Mouse (Mus musculus): ENCODE measurements around the gene Gm11639. TPM values are rescaled to one million over a fixed set of nuclear protein-coding genes. Genes with fewer than 3 reads are reported as not detected.

The Gm11639 gene
- polyA plus RNA-seq, 1 experiment from 2014 or later, result 0.31 TPM

GRCm38 (mm10) chr11:105146593-105146992, 461.1 kb downstream of the Gm11639 start, which contains the start of gene Gm10842:
TSS of gene Gm10842 (plus strand) at chr11:105146893.
- Histone ChIP-seq H3K9ac (replicated peaks) (no peak within 1 kb of the TSS), H3K4me1 (peaks cover 6% of the 10 kb centered on the region), H3K36me3 (no peaks in the 10 kb centered on the region), H3K27ac (replicated peaks) (no peak within 1 kb of the TSS), H3K9me3 (replicated peaks) (no peaks in the 10 kb centered on the region), H3K4me3 (replicated peaks) (no peak within 1 kb of the TSS), H3K4me2 (no peak within 1 kb of the TSS), H3K27me3 (replicated peaks) (no peaks in the 10 kb centered on the region)
- no peak for ATAC-seq (ENCODE audit: low FRiP score)
- 82% methylated on average over 3 of the region's 3 CpGs for WGBS

- no peak overlapping the region for H3K9ac ChIP-seq (replicated peaks)
- H3K4me3 ChIP-seq (replicated peaks), result no peak overlapping the region
- no peak for ATAC-seq (ENCODE audit: low FRiP score)
- no peaks in the 10 kb centered on the region for H3K27me3 ChIP-seq (replicated peaks)
- no peak overlapping the region for H3K27ac ChIP-seq (replicated peaks)
- no peak overlapping the region for H3K4me2 ChIP-seq
- H3K9me3 ChIP-seq (replicated peaks), result no peaks in the 10 kb centered on the region
- no peaks in the 10 kb centered on the region for H3K36me3 ChIP-seq
- WGBS, result 84% methylated on average over 3 of the region's 3 CpGs
- H3K4me1 ChIP-seq, result peaks cover 17% of the 10 kb centered on the region
Measured at GRCm38 (mm10) chr11:105149353-105149752, 463.8 kb downstream of the Gm11639 start.

- Histone ChIP-seq H3K4me2 (no peak overlapping the region), H3K36me3 (no peaks in the 10 kb centered on the region), H3K27me3 (replicated peaks) (no peaks in the 10 kb centered on the region), H3K27ac (replicated peaks) (no peak overlapping the region), H3K9ac (replicated peaks) (no peak overlapping the region), H3K4me3 (replicated peaks) (no peak overlapping the region), H3K9me3 (replicated peaks) (no peaks in the 10 kb centered on the region), H3K4me1 (peaks cover 17% of the 10 kb centered on the region)
- ATAC-seq (ENCODE audit: low FRiP score), result no peak
- WGBS, result 93% methylated on average over 1 of the region's 1 CpGs
Measured at GRCm38 (mm10) chr11:105149766-105150165, 464.3 kb downstream of the Gm11639 start.

- no peak overlapping the region for H3K4me3 ChIP-seq (replicated peaks)
- 66% methylated on average over 4 of the region's 4 CpGs for WGBS
Measured at GRCm38 (mm10) chr11:105150691-105151090, 465.2 kb downstream of the Gm11639 start.

GRCm38 (mm10) chr11:105151226-105152016, 465.9 kb downstream of the Gm11639 start:
- Histone ChIP-seq H3K9me3 (replicated peaks) (no peaks in the 10 kb centered on the region), H3K27me3 (replicated peaks) (no peaks in the 10 kb centered on the region), H3K4me1 (peaks cover 17% of the 10 kb centered on the region), H3K4me3 (replicated peaks) (no peak overlapping the region), H3K36me3 (no peaks in the 10 kb centered on the region), H3K9ac (replicated peaks) (no peak overlapping the region), H3K27ac (replicated peaks) (no peak overlapping the region), H3K4me2 (peak overlapping the region; percentile 36)
- 20% methylated on average over 19 of the region's 19 CpGs for WGBS
- no peak for ATAC-seq (ENCODE audit: low FRiP score)

More at GRCm38 (mm10) chr11:105150691-105151090, 465.2 kb downstream of the Gm11639 start:
- Histone ChIP-seq H3K9ac (replicated peaks) (no peak overlapping the region), H3K9me3 (replicated peaks) (no peaks in the 10 kb centered on the region), H3K27me3 (replicated peaks) (no peaks in the 10 kb centered on the region), H3K4me2 (no peak overlapping the region), H3K4me1 (peaks cover 17% of the 10 kb centered on the region), H3K36me3 (no peaks in the 10 kb centered on the region), H3K27ac (replicated peaks) (no peak overlapping the region)
- ATAC-seq (ENCODE audit: low FRiP score), result no peak

GRCm38 (mm10) chr11:105152017-105152300, 466.5 kb downstream of the Gm11639 start:
- H3K4me2 ChIP-seq, result peak overlapping the region; percentile 36
- 85% methylated on average over 4 of the region's 4 CpGs for WGBS
- H3K36me3 ChIP-seq, result no peaks in the 10 kb centered on the region
- H3K27me3 ChIP-seq (replicated peaks), result no peaks in the 10 kb centered on the region
- no peak overlapping the region for H3K9ac ChIP-seq (replicated peaks)
- H3K4me1 ChIP-seq, result peaks cover 17% of the 10 kb centered on the region
- H3K9me3 ChIP-seq (replicated peaks), result no peaks in the 10 kb centered on the region
- no peak overlapping the region for H3K27ac ChIP-seq (replicated peaks)
- no peak overlapping the region for H3K4me3 ChIP-seq (replicated peaks)
- no peak for ATAC-seq (ENCODE audit: low FRiP score)

- no peak overlapping the region for H3K27ac ChIP-seq (replicated peaks)
- no peaks in the 10 kb centered on the region for H3K27me3 ChIP-seq (replicated peaks)
- H3K36me3 ChIP-seq, result no peaks in the 10 kb centered on the region
- H3K4me2 ChIP-seq, result no peak overlapping the region
- ATAC-seq (ENCODE audit: low FRiP score), result no peak
- 88% methylated on average over 11 of the region's 11 CpGs for WGBS
- H3K9me3 ChIP-seq (replicated peaks), result no peaks in the 10 kb centered on the region
- no peak overlapping the region for H3K9ac ChIP-seq (replicated peaks)
- H3K4me1 ChIP-seq, result peaks cover 17% of the 10 kb centered on the region
- no peak overlapping the region for H3K4me3 ChIP-seq (replicated peaks)
Measured at GRCm38 (mm10) chr11:105152357-105152899, 466.9 kb downstream of the Gm11639 start.

- no peak for ATAC-seq (ENCODE audit: low FRiP score)
- H3K4me3 ChIP-seq (replicated peaks), result no peak overlapping the region
- H3K27me3 ChIP-seq (replicated peaks), result no peaks in the 10 kb centered on the region
- H3K9ac ChIP-seq (replicated peaks), result no peak overlapping the region
- H3K4me1 ChIP-seq, result peaks cover 17% of the 10 kb centered on the region
- no peak overlapping the region for H3K27ac ChIP-seq (replicated peaks)
- no peaks in the 10 kb centered on the region for H3K36me3 ChIP-seq
- H3K9me3 ChIP-seq (replicated peaks), result no peaks in the 10 kb centered on the region
- WGBS, result 28% methylated on average over 12 of the region's 12 CpGs
- H3K4me2 ChIP-seq, result no peak overlapping the region
Measured at GRCm38 (mm10) chr11:105153068-105153833, 467.7 kb downstream of the Gm11639 start.

- no peaks in the 10 kb centered on the region for H3K36me3 ChIP-seq
- no peak overlapping the region for H3K27ac ChIP-seq (replicated peaks)
- H3K9ac ChIP-seq (replicated peaks), result no peak overlapping the region
- no peak overlapping the region for H3K4me3 ChIP-seq (replicated peaks)
- 93% methylated on average over 4 of the region's 4 CpGs for WGBS
- ATAC-seq (ENCODE audit: low FRiP score), result no peak
- no peaks in the 10 kb centered on the region for H3K27me3 ChIP-seq (replicated peaks)
- H3K9me3 ChIP-seq (replicated peaks), result no peaks in the 10 kb centered on the region
- no peak overlapping the region for H3K4me2 ChIP-seq
- peaks cover 17% of the 10 kb centered on the region for H3K4me1 ChIP-seq
Measured at GRCm38 (mm10) chr11:105155915-105156314, 470.4 kb downstream of the Gm11639 start.

GRCm38 (mm10) chr11:105156748-105157267, 471.3 kb downstream of the Gm11639 start:
- no peak overlapping the region for H3K4me3 ChIP-seq (replicated peaks)

GRCm38 (mm10) chr11:105158047-105158446, 472.5 kb downstream of the Gm11639 start:
- H3K4me2 ChIP-seq, result no peak overlapping the region
- no peaks in the 10 kb centered on the region for H3K27me3 ChIP-seq (replicated peaks)
- H3K4me3 ChIP-seq (replicated peaks), result no peak overlapping the region
- peaks cover 8% of the 10 kb centered on the region for H3K4me1 ChIP-seq
- no peak for ATAC-seq (ENCODE audit: low FRiP score)
- no peak overlapping the region for H3K27ac ChIP-seq (replicated peaks)
- no peaks in the 10 kb centered on the region for H3K36me3 ChIP-seq
- no peak overlapping the region for H3K9ac ChIP-seq (replicated peaks)
- H3K9me3 ChIP-seq (replicated peaks), result no peaks in the 10 kb centered on the region

More at GRCm38 (mm10) chr11:105156748-105157267, 471.3 kb downstream of the Gm11639 start:
- H3K9ac ChIP-seq (replicated peaks), result no peak overlapping the region
- no peaks in the 10 kb centered on the region for H3K27me3 ChIP-seq (replicated peaks)
- H3K4me2 ChIP-seq, result no peak overlapping the region
- ATAC-seq (ENCODE audit: low FRiP score), result no peak
- H3K9me3 ChIP-seq (replicated peaks), result no peaks in the 10 kb centered on the region
- H3K36me3 ChIP-seq, result no peaks in the 10 kb centered on the region
- 89% methylated on average over 19 of the region's 19 CpGs for WGBS
- peaks cover 9% of the 10 kb centered on the region for H3K4me1 ChIP-seq
- H3K27ac ChIP-seq (replicated peaks), result no peak overlapping the region
